21 mouse cellular contexts compared by ENCODE assay signal in the genomic region with DNA sequence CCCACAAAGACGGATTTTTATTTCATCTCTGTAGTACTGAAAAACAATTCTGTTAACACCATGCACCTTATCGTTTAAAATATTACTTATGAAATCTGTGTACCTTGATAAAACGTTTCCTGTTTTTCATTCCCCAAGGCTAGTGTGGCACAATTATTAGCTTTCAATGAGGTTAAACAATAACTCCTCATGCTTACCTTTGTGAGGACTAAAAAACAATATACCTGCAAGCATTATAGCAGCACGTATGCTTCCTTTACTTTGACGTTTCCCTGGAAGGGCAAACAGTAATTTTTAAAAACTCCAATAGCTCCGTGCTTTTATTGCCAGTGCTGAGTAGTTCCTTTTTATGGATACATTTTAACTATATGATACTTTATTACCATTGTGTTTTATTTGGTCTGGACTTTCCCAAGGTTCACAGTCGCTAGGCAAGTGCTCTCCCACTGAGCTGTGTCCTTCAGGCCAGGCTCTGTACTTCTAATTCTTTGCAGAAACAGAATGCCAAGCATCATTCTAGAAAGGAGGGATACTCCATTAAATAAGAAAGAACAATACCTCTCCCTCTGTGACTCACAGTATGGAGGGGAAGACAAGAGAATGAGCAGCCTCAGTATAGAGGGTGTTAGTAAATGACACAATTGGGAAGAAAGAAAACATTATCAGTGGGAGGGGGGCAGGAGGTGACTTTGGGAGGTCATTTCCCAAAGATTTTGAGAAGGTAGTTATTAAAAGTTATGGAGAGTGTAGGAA.
"Had no signal": no experiment of that assay in that cellular context is flagged by ENCODE, and none has a peak within 500 bp of the region (broad histone marks: within the 10 kb centered on the region; RNA-seq: fewer than 3 reads in every experiment).

No protein-coding gene starts in this region.

- H3K4me1 ChIP-seq: limb, embryonic 15.5 days; lung, embryonic 15.5 days; megakaryocyte, embryonic 14.5 days had no signal

- H3K9me3 ChIP-seq: limb, embryonic 12.5 days; limb, embryonic 15.5 days; lung, embryonic 15.5 days; megakaryocyte, embryonic 14.5 days; midbrain, embryonic 10.5 days; midbrain, embryonic 13.5 days had no signal

- H3K4me3 ChIP-seq: left cerebral cortex, adult 2 months; limb, embryonic 12.5 days; limb, embryonic 15.5 days; lung, embryonic 15.5 days; megakaryocyte, embryonic 14.5 days; midbrain, embryonic 10.5 days; midbrain, embryonic 13.5 days had no signal

- H3K27ac ChIP-seq: kidney, postnatal 0 days; left cerebral cortex, adult 2 months; limb, embryonic 12.5 days; limb, embryonic 15.5 days; liver, embryonic 14.5 days; lung, embryonic 15.5 days; midbrain, embryonic 10.5 days; midbrain, embryonic 13.5 days had no signal

- ATAC-seq: midbrain, embryonic 13.5 days; midbrain, embryonic 16.5 days had no signal

- H3K4me2 ChIP-seq: limb, embryonic 12.5 days; limb, embryonic 15.5 days; liver, embryonic 11.5 days; lung, embryonic 15.5 days; midbrain, embryonic 13.5 days had no signal

- H3K9ac ChIP-seq: limb, embryonic 12.5 days; limb, embryonic 15.5 days; liver, embryonic 14.5 days; lung, embryonic 15.5 days; midbrain, embryonic 13.5 days had no signal

- H3K27me3 ChIP-seq: limb, embryonic 12.5 days; limb, embryonic 15.5 days; lung, embryonic 15.5 days; megakaryocyte, embryonic 14.5 days had no signal

- DNase-seq: kidney, adult 11 months; kidney, adult 9 months; kidney, postnatal 25 days; layer of hippocampus, postnatal 36 days; left cerebral cortex, postnatal 4 days; lung, adult 18-20 months; lung, postnatal 10 days; lung, postnatal 36 days; thymus, adult 18-20 months; thymus, postnatal 36 days had no signal

- H3K36me3 ChIP-seq: limb, embryonic 12.5 days; limb, embryonic 15.5 days; lung, embryonic 15.5 days; midbrain, embryonic 10.5 days; midbrain, embryonic 13.5 days had no signal
